Mouse (Mus musculus) CH12.LX (cell line): Measurements from ENCODE around the gene Arel1. TPM values are rescaled to one million over a fixed set of nuclear protein-coding genes. Genes with fewer than 3 reads are reported as not detected.

ENCODE experiments used
- DNase-seq: peaks from one replicate; pipeline ENCODE4 v3.0.0-alpha.2; 2013; ENCODE audit errors: extremely low read depth
- H3K27ac ChIP-seq: 2 replicates; pipeline ENCODE4 v1.5.1; 2012; ENCODE audit warnings: low read depth, mild to moderate bottlenecking, control low read depth, moderate library complexity; ENCODE audit not compliant: insufficient read depth
- H3K27me3 ChIP-seq: replicated peaks from 2 replicates; pipeline ENCODE3; 2012; ENCODE audit warnings: inconsistent platforms
- H3K36me3 ChIP-seq, 2 experiments: replicated peaks in 1 of 2; 2 replicates each; pipeline versions ENCODE3 to v1.6.1; 2012; ENCODE audit warnings: inconsistent platforms in 1 of 2, low read length in 1 of 2, mild to moderate bottlenecking in 1 of 2, mixed read lengths in 1 of 2, moderate library complexity in 1 of 2; ENCODE audit not compliant: control insufficient read depth in 1 of 2, insufficient read depth in 1 of 2
- H3K4me1 ChIP-seq, 2 experiments: 2 replicates each; pipeline ENCODE4 v1.6.1; 2012; ENCODE audit warnings: inconsistent platforms in 1 of 2, moderate library complexity in 1 of 2; ENCODE audit not compliant: insufficient read depth in 2 of 2, control insufficient read depth in 1 of 2
- H3K4me2 ChIP-seq: 2 replicates; pipeline ENCODE4 v1.6.1; 2012; ENCODE audit warnings: low read depth, mild to moderate bottlenecking, control low read depth; ENCODE audit not compliant: poor library complexity, insufficient read depth, severe bottlenecking
- H3K4me3 ChIP-seq, 3 experiments: fragments of 150-350 bp in 1 of 3; sonication (generic) in 1 of 3; replicated peaks in 1 of 3; 2 replicates each; pipeline versions ENCODE3 to v1.5.1; 2011 to 2012; ENCODE audit warnings: low read depth in 2 of 3, low read length in 2 of 3, mild to moderate bottlenecking in 2 of 3, moderate library complexity in 2 of 3, control low read depth in 1 of 3, improper control_type of control experiment in 1 of 3, inconsistent platforms in 1 of 3, mixed read lengths in 1 of 3; ENCODE audit not compliant: poor library complexity in 1 of 3
- H3K79me2 ChIP-seq: replicated peaks from 2 replicates; pipeline ENCODE4 v1.6.1; 2012; ENCODE audit warnings: mild to moderate bottlenecking, moderate library complexity; ENCODE audit not compliant: control insufficient read depth, poor library complexity, insufficient read depth, severe bottlenecking; ENCODE audit errors: extremely low read depth
- H3K9ac ChIP-seq: 2 replicates; pipeline ENCODE4 v1.6.1; 2012; ENCODE audit warnings: low read depth, mild to moderate bottlenecking, control low read depth, moderate library complexity; ENCODE audit not compliant: insufficient read depth
- H3K9me3 ChIP-seq: replicated peaks from 2 replicates; pipeline ENCODE3; 2012; ENCODE audit warnings: low read length, inconsistent platforms, mixed read lengths
- BHLHE40 ChIP-seq: IDR thresholded peaks from 2 replicates; pipeline ENCODE4 v1.6.1; 2011; ENCODE audit warnings: mild to moderate bottlenecking, low read depth, low read length, improper control_type of control experiment
- CHD1 ChIP-seq: IDR thresholded peaks from 2 replicates; pipeline ENCODE4 v1.6.1; 2012; ENCODE audit warnings: low read depth, low read length, improper control_type of control experiment, inconsistent platforms
- CHD2 ChIP-seq: IDR thresholded peaks from 2 replicates; pipeline ENCODE4 v1.6.1; 2011; ENCODE audit warnings: low read length, improper control_type of control experiment
- E2F4 ChIP-seq: IDR thresholded peaks from 2 replicates; pipeline ENCODE4 v1.6.1; 2011; ENCODE audit warnings: low read depth, low read length, improper control_type of control experiment; ENCODE audit not compliant: insufficient replicate concordance
- EP300 ChIP-seq: IDR thresholded peaks from 2 replicates; pipeline ENCODE4 v1.6.1; 2011; ENCODE audit warnings: low read length, improper control_type of control experiment
- ETS1 ChIP-seq: conservative IDR thresholded peaks from 2 replicates; pipeline ENCODE4 v1.6.1; 2012; ENCODE audit warnings: low read depth, mild to moderate bottlenecking, inconsistent platforms, low read length, improper control_type of control experiment, moderate library complexity
- IRF4 ChIP-seq: IDR thresholded peaks from 2 replicates; pipeline ENCODE4 v1.6.1; 2014; ENCODE audit warnings: low read depth, mild to moderate bottlenecking, inconsistent platforms, low read length, improper control_type of control experiment
- JUN ChIP-seq: IDR thresholded peaks from 2 replicates; pipeline ENCODE4 v1.6.1; 2011; ENCODE audit warnings: low read depth, mild to moderate bottlenecking, low read length, improper control_type of control experiment, moderate library complexity; ENCODE audit not compliant: insufficient read depth
- KAT2A ChIP-seq: IDR thresholded peaks from 2 replicates; pipeline ENCODE4 v1.6.1; 2012; ENCODE audit warnings: low read length, improper control_type of control experiment, inconsistent platforms; ENCODE audit not compliant: insufficient replicate concordance
- MAX ChIP-seq: IDR thresholded peaks from 2 replicates; pipeline ENCODE4 v1.6.1; 2011; ENCODE audit warnings: low read length, improper control_type of control experiment
- MAZ ChIP-seq: IDR thresholded peaks from 2 replicates; pipeline ENCODE4 v1.6.1; 2012; ENCODE audit warnings: low read depth, mild to moderate bottlenecking, inconsistent platforms, low read length, improper control_type of control experiment, moderate library complexity
- MXI1 ChIP-seq: IDR thresholded peaks from 2 replicates; pipeline ENCODE4 v1.6.1; 2011; ENCODE audit warnings: mild to moderate bottlenecking, low read depth, low read length, improper control_type of control experiment
- MYC ChIP-seq: IDR thresholded peaks from 2 replicates; pipeline ENCODE4 v1.6.1; 2011; ENCODE audit warnings: low read depth, mild to moderate bottlenecking, improper control_type of control experiment, low read length
- NELFE ChIP-seq: IDR thresholded peaks from 2 replicates; pipeline ENCODE4 v1.6.1; 2011; ENCODE audit warnings: low read depth, low read length, improper control_type of control experiment
- PAX5 ChIP-seq: IDR thresholded peaks from 2 replicates; pipeline ENCODE4 v1.6.1; 2012; ENCODE audit warnings: low read length, inconsistent platforms, mixed read lengths
- RAD21 ChIP-seq: IDR thresholded peaks from 2 replicates; pipeline ENCODE4 v1.6.1; 2011; ENCODE audit warnings: low read depth, mild to moderate bottlenecking, low read length, improper control_type of control experiment, moderate library complexity
- RCOR1 ChIP-seq: conservative IDR thresholded peaks from 2 replicates; pipeline ENCODE4 v1.6.1; 2012; ENCODE audit warnings: low read depth, mild to moderate bottlenecking, inconsistent platforms, low read length, improper control_type of control experiment
- SMC3 ChIP-seq: IDR thresholded peaks from 2 replicates; pipeline ENCODE4 v1.6.1; 2011; ENCODE audit warnings: low read depth, low read length, improper control_type of control experiment
- TCF12 ChIP-seq: IDR thresholded peaks from 2 replicates; pipeline ENCODE4 v1.6.1; 2014; ENCODE audit warnings: low read depth, mild to moderate bottlenecking, inconsistent platforms, low read length, improper control_type of control experiment
- UBTF ChIP-seq: IDR thresholded peaks from 2 replicates; pipeline ENCODE4 v1.6.1; 2012; ENCODE audit warnings: low read depth, mild to moderate bottlenecking, inconsistent platforms, low read length, improper control_type of control experiment, moderate library complexity
- USF1 ChIP-seq: IDR thresholded peaks from 2 replicates; pipeline ENCODE4 v1.6.1; 2014; ENCODE audit warnings: low read depth, mild to moderate bottlenecking, inconsistent platforms, low read length, improper control_type of control experiment
- USF2 ChIP-seq: conservative IDR thresholded peaks from 2 replicates; pipeline ENCODE4 v1.6.1; 2011; ENCODE audit warnings: low read depth, low read length, improper control_type of control experiment
- ZNF384 ChIP-seq: IDR thresholded peaks from 2 replicates; pipeline ENCODE4 v1.6.1; 2012; ENCODE audit warnings: low read depth, low read length, improper control_type of control experiment, inconsistent platforms
- dilution Hi-C: fragments of 300-500 bp; cut with MboI; formaldehyde crosslinking; loops from 2 replicates; pipeline ENCODE4 v1.14.3; 2020; ENCODE audit warnings: low sequenced_read_pairs; ENCODE audit not compliant: extremely low pct_unique_long_range_greater_than_20kb, extremely low pct_ligation_motif_present
- in situ Hi-C: fragments of 300-500 bp; cut with MboI; formaldehyde crosslinking; loops from 3 replicates; pipeline ENCODE4 v1.14.3; 2019; ENCODE audit warnings: low sequenced_read_pairs, low pct_ligation_motif_present, low pct_unique_long_range_greater_than_20kb, mixed read lengths
- polyA plus RNA-seq: library from polyadenylated mRNA; unstranded; fragments of >175 nt; gene quantifications from 2 replicates; pipeline ENCODE4 v1.2.1, GENCODE M21; 2012; ENCODE audit warnings: low read depth; ENCODE audit not compliant: insufficient read length
- total RNA-seq, 2 experiments: library from RNA; depleted of rRNA; stranded (reverse); fragments of 300-350 nt in 1 of 2; fragments of >200 nt in 1 of 2; gene quantifications; 2 replicates each; pipeline ENCODE4 v1.2.3; 2012 to 2014

Arel1 gene
- total and polyA plus RNA-seq, 3 experiments: 16.9 to 22.5 (median 21.6) TPM

GRCm38 (mm10) chr12:85012185-85012584, 41.5 kb upstream of the Arel1 start:
- Histone ChIP-seq H3K79me2 (peaks cover 19% of the 10 kb centered on the region), H3K27me3 (no peaks in the 10 kb centered on the region), H3K4me1 (no peaks in the 10 kb centered on the region), H3K27ac (no peak overlapping the region), H3K9ac (no peak overlapping the region), H3K4me2 (no peak overlapping the region), H3K36me3 (peaks cover 32 to 67% of the 10 kb centered on the region in 2 experiments), H3K4me3 (no peak overlapping the region), H3K9me3 (no peaks in the 10 kb centered on the region)
- in situ Hi-C loops: no loop called here
- DNase-seq: no peak
- dilution Hi-C loops: no loop called here
- TF ChIP-seq MAX (no peak), CHD2 (no peak), MYC (no peak), NELFE (no peak), MXI1 (no peak), MAZ (no peak), TCF12 (no peak), EP300 (no peak), USF1 (no peak), E2F4 (no peak), IRF4 (no peak), KAT2A (no peak), ZNF384 (no peak), PAX5 (no peak), BHLHE40 (no peak), USF2 (no peak), ETS1 (no peak)

- dilution Hi-C loops: no loop called here
- no peak overlapping the region for H3K4me2 ChIP-seq
- TF ChIP-seq SMC3: no peak
- no peak for TF ChIP-seq RCOR1
- TF ChIP-seq USF1: no peak
- no peak for TF ChIP-seq TCF12
- no peak for TF ChIP-seq RAD21
- TF ChIP-seq MAX: no peak
- TF ChIP-seq CHD1: no peak
- no peak for TF ChIP-seq JUN
- no peak for TF ChIP-seq UBTF
- H3K9me3 ChIP-seq: no peaks in the 10 kb centered on the region
- H3K79me2 ChIP-seq: peaks cover 29% of the 10 kb centered on the region
- no peak overlapping the region for H3K9ac ChIP-seq
- peaks cover 31 to 63% of the 10 kb centered on the region in 2 experiments for H3K36me3 ChIP-seq
- H3K27me3 ChIP-seq: no peaks in the 10 kb centered on the region
- in situ Hi-C loops: no loop called here
- no peak overlapping the region for H3K4me3 ChIP-seq
- DNase-seq: no peak
- no peak overlapping the region for H3K27ac ChIP-seq
- H3K4me1 ChIP-seq: no peaks in the 10 kb centered on the region
Measured at GRCm38 (mm10) chr12:85010541-85010940, 39.8 kb upstream of the Arel1 start.
